Mouse (Mus musculus) limb, embryonic 10.5 days (tissue): ENCODE measurements around the gene Tiam1. TPM values are rescaled to one million over a fixed set of nuclear protein-coding genes. Genes with fewer than 3 reads are reported as not detected.
A peak's percentile ranks its signal among the peaks of the same experiment; 100 is the strongest.

Experiments
- DNase-seq: peaks from one replicate; pipeline ENCODE4 v3.0.0-alpha.2; 2017; ENCODE audit warnings: low spot score
- H3K27ac ChIP-seq: fragments of 300-500 bp; sonication (generic); 2 replicates; pipeline ENCODE4 v1.5.1; 2016; ENCODE audit warnings: mild to moderate bottlenecking
- H3K27me3 ChIP-seq: fragments of 300-500 bp; sonication (generic); 2 replicates; pipeline ENCODE4 v1.6.1; 2016; ENCODE audit warnings: low read depth, mild to moderate bottlenecking; ENCODE audit not compliant: poor library complexity, severe bottlenecking
- H3K36me3 ChIP-seq: fragments of 300-500 bp; sonication (generic); 2 replicates; pipeline ENCODE4 v1.6.1; 2016; ENCODE audit warnings: mild to moderate bottlenecking, moderate library complexity
- H3K4me1 ChIP-seq: fragments of 300-500 bp; sonication (generic); 2 replicates; pipeline ENCODE4 v1.6.1; 2016
- H3K4me3 ChIP-seq: fragments of 300-500 bp; sonication (generic); 2 replicates; pipeline ENCODE4 v1.5.1; 2016; ENCODE audit warnings: mild to moderate bottlenecking, moderate library complexity
- H3K9me3 ChIP-seq: fragments of 300-500 bp; sonication (generic); replicated peaks from 2 replicates; pipeline ENCODE4 v1.6.1; 2016; ENCODE audit warnings: mild to moderate bottlenecking
- WGBS: fragments of 180-500 bp; shearing (Covaris S2); methylation state at CpG from one replicate; pipeline ENCODE4 v1.1.7; 2016; 5-methylcytosine and 5-hydroxymethylcytosine counted together
- polyA plus RNA-seq: library from polyadenylated mRNA; unstranded; fragments of >200 nt; fragmentation: Nextera tagmentation; extraction: Ambion mirVana; gene quantifications from 2 replicates; pipeline ENCODE4 v1.2.1, GENCODE M21; 2016

The Tiam1 gene
- polyA plus RNA-seq, 1 experiment from 2014 or later: 30.8 TPM

- WGBS: 93% methylated on average over 5 of the region's 5 CpGs
- no peak for DNase-seq
- no peaks in the 10 kb centered on the region for H3K27me3 ChIP-seq
These were observed 303.7 kb downstream of the Tiam1 start for GRCm38 (mm10) chr16:89839829-89840228.

GRCm38 (mm10) chr16:89837096-89837495 lies 306.5 kb downstream of the Tiam1 start:
- Histone ChIP-seq H3K36me3 (peaks cover 49% of the 10 kb centered on the region), H3K4me1 (peaks cover 12% of the 10 kb centered on the region), H3K9me3 (no peaks in the 10 kb centered on the region), H3K27ac (no peak overlapping the region), H3K27me3 (no peaks in the 10 kb centered on the region), H3K4me3 (no peak overlapping the region)
- 76% methylated on average over 9 of the region's 9 CpGs for WGBS
- no peak for DNase-seq

More at GRCm38 (mm10) chr16:89839829-89840228, 303.7 kb downstream of the Tiam1 start:
- Histone ChIP-seq H3K36me3 (peaks cover 31% of the 10 kb centered on the region), H3K4me3 (no peak overlapping the region), H3K27ac (no peak overlapping the region), H3K4me1 (peaks cover 12% of the 10 kb centered on the region), H3K9me3 (no peaks in the 10 kb centered on the region)

- H3K9me3 ChIP-seq: no peaks in the 10 kb centered on the region
- H3K27me3 ChIP-seq: no peaks in the 10 kb centered on the region
- peaks cover 51% of the 10 kb centered on the region for H3K36me3 ChIP-seq
- H3K4me1 ChIP-seq: 0 out of 2 replicates have a peak, but pooled peaks cover 4% of the 10 kb centered on the region
- WGBS: 82% methylated on average over 7 of the region's 7 CpGs
- H3K4me3 ChIP-seq: no peak overlapping the region
- H3K27ac ChIP-seq: no peak overlapping the region
- DNase-seq: no peak
These were observed 308.0 kb downstream of the Tiam1 start for GRCm38 (mm10) chr16:89835551-89835950.

GRCm38 (mm10) chr16:89833011-89833410 lies 310.6 kb downstream of the Tiam1 start:
- H3K4me1 ChIP-seq: peaks cover 1% of the 10 kb centered on the region; the same call in 1 of the 2 replicates
- no peak for DNase-seq
- no peaks in the 10 kb centered on the region for H3K27me3 ChIP-seq
- 92% methylated on average over 11 of the region's 11 CpGs for WGBS
- H3K9me3 ChIP-seq: no peaks in the 10 kb centered on the region
- peaks cover 57% of the 10 kb centered on the region for H3K36me3 ChIP-seq
- no peak overlapping the region for H3K4me3 ChIP-seq
- H3K27ac ChIP-seq: no peak overlapping the region

GRCm38 (mm10) chr16:89831172-89831571 lies 312.4 kb downstream of the Tiam1 start:
- WGBS: 61% methylated on average over 10 of the region's 10 CpGs
- no peaks in the 10 kb centered on the region for H3K9me3 ChIP-seq
- no peaks in the 10 kb centered on the region for H3K27me3 ChIP-seq
- no peak overlapping the region for H3K4me3 ChIP-seq
- H3K4me1 ChIP-seq: peaks cover 11% of the 10 kb centered on the region; the same call in 1 of the 2 replicates
- DNase-seq: no peak
- H3K27ac ChIP-seq: no peak overlapping the region
- H3K36me3 ChIP-seq: peaks cover 49% of the 10 kb centered on the region

- no peak overlapping the region for H3K27ac ChIP-seq
- H3K4me1 ChIP-seq: peaks cover 11% of the 10 kb centered on the region; the same call in 1 of the 2 replicates
- H3K9me3 ChIP-seq: no peaks in the 10 kb centered on the region
- peaks cover 40% of the 10 kb centered on the region for H3K36me3 ChIP-seq
- whole genome bisulfite sequencing: 88% methylated on average over 15 of the region's 15 CpGs
- H3K27me3 ChIP-seq: no peaks in the 10 kb centered on the region
- no peak overlapping the region for H3K4me3 ChIP-seq
- no peak for DNase-seq
These were observed 313.3 kb downstream of the Tiam1 start for GRCm38 (mm10) chr16:89830221-89830648.

GRCm38 (mm10) chr16:89827496-89828125 lies 316.0 kb downstream of the Tiam1 start:
- DNase-seq: no peak
- WGBS: 84% methylated on average over 17 of the region's 17 CpGs
- no peaks in the 10 kb centered on the region for H3K27me3 ChIP-seq
- peaks cover 11% of the 10 kb centered on the region; the same call in 1 of the 2 replicates for H3K4me1 ChIP-seq
- peaks cover 22% of the 10 kb centered on the region for H3K36me3 ChIP-seq
- H3K9me3 ChIP-seq: no peaks in the 10 kb centered on the region
- no peak overlapping the region for H3K4me3 ChIP-seq
- H3K27ac ChIP-seq: 0 out of 2 replicates have a peak overlapping the region, but pooled peaks have one; percentile 5

GRCm38 (mm10) chr16:89825875-89826274 lies 317.7 kb downstream of the Tiam1 start:
- peaks cover 11% of the 10 kb centered on the region; the same call in 1 of the 2 replicates for H3K4me1 ChIP-seq
- no peak for DNase-seq

GRCm38 (mm10) chr16:89822882-89823281 lies 320.7 kb downstream of the Tiam1 start:
- no peak for DNase-seq
- Histone ChIP-seq H3K27ac (no peak overlapping the region), H3K9me3 (no peaks in the 10 kb centered on the region), H3K27me3 (peaks cover 11% of the 10 kb centered on the region), H3K36me3 (peaks cover 19% of the 10 kb centered on the region), H3K4me1 (peaks cover 20% of the 10 kb centered on the region), H3K4me3 (no peak overlapping the region)
- 87% methylated on average over 6 of the region's 6 CpGs for WGBS

More at GRCm38 (mm10) chr16:89825875-89826274, 317.7 kb downstream of the Tiam1 start:
- Histone ChIP-seq H3K36me3 (peaks cover 23% of the 10 kb centered on the region), H3K4me3 (no peak overlapping the region), H3K9me3 (no peaks in the 10 kb centered on the region), H3K27me3 (no peaks in the 10 kb centered on the region), H3K27ac (no peak overlapping the region)
- WGBS: 72% methylated on average over 12 of the region's 12 CpGs

GRCm38 (mm10) chr16:89818661-89819060 lies 324.9 kb downstream of the Tiam1 start:
- Histone ChIP-seq H3K36me3 (peaks cover 23% of the 10 kb centered on the region), H3K4me1 (peaks cover 38% of the 10 kb centered on the region), H3K9me3 (no peaks in the 10 kb centered on the region), H3K4me3 (peak overlapping the region; percentile 57), H3K27ac (no peak overlapping the region), H3K27me3 (peaks cover 19% of the 10 kb centered on the region)
- 21% methylated on average over 4 of the region's 4 CpGs for WGBS
- no peak for DNase-seq

GRCm38 (mm10) chr16:89817861-89818630 lies 325.5 kb downstream of the Tiam1 start:
- Histone ChIP-seq H3K4me1 (peaks cover 38% of the 10 kb centered on the region), H3K27me3 (peaks cover 19% of the 10 kb centered on the region), H3K36me3 (peaks cover 29% of the 10 kb centered on the region), H3K4me3 (peak overlapping the region; percentile 57), H3K27ac (peak overlapping the region; percentile 84), H3K9me3 (no peaks in the 10 kb centered on the region)
- peak; percentile 64 for DNase-seq
- WGBS: 2% methylated on average over 38 of the region's 38 CpGs

GRCm38 (mm10) chr16:89817301-89817700 lies 326.3 kb downstream of the Tiam1 start:
- H3K27ac ChIP-seq: peak overlapping the region; percentile 30; the same call in 1 of the 2 replicates
- peak overlapping the region; percentile 57 for H3K4me3 ChIP-seq
- peaks cover 38% of the 10 kb centered on the region for H3K4me1 ChIP-seq
- peaks cover 35% of the 10 kb centered on the region for H3K36me3 ChIP-seq
- WGBS: 5% methylated on average over 9 of the region's 9 CpGs
- no peak for DNase-seq
- no peaks in the 10 kb centered on the region for H3K9me3 ChIP-seq
- peaks cover 19% of the 10 kb centered on the region for H3K27me3 ChIP-seq
